In the genomic region with DNA sequence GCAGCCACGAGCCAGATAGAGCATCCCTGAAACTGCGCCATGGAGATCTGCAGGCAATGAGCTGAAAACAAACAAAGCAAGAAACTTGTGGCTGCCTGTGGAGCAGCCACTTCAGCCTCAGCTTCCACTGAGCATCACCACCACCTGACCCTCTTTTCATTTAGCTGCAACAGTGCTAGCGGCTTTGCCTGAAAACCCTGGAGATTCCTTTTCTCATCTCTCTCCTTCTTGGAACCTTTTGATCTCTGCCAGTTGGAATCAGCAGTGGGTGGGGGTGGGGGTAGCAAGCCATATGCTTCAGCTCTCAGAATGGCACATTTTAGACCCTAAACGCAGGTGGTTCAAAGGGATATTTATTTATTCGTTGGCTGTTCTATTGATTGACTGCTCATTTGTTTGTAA, we compare ENCODE assay signal across 12 mouse cellular contexts.
A peak's percentile ranks its signal among the peaks of the same experiment; 100 is the strongest.
DNase-seq lines count a peak whose midpoint lies in the region; ATAC-seq and TF ChIP-seq lines count a peak whose summit lies in the region.
"Had no signal": no experiment of that assay in that cellular context is flagged by ENCODE, and none has a peak within 500 bp of the region (broad histone marks: within the 10 kb centered on the region; RNA-seq: fewer than 3 reads in every experiment).

No protein-coding gene starts in this region.

- H3K27ac ChIP-seq in forebrain, embryonic 14.5 days (ENCODE audit: low read depth, low read length) = peak overlapping the region; percentile 40; the same call in 1 of the 2 replicates
- H3K27ac ChIP-seq in midbrain, embryonic 14.5 days (replicated peaks; ENCODE audit: low read depth, low read length) = peak overlapping the region; percentile 41; the same call in 1 of the 2 replicates
- H3K27ac ChIP-seq: heart, embryonic 13.5 days; liver, embryonic 13.5 days had no signal

- DNase-seq in frontal cortex, postnatal 36 days (ENCODE audit: low spot score in 2 of 2) = no peak
- DNase-seq in brain, embryonic 14.5 days (ENCODE audit: low read depth) = peak; percentile 78
- DNase-seq in forebrain, embryonic 14.5 days (ENCODE audit: low spot score) = peak; percentile 56
- peak; percentile 53 for DNase-seq in midbrain, embryonic 14.5 days
- no peak for DNase-seq in thymus, postnatal 36 days
- DNase-seq in Muller cell, postnatal 12 days (ENCODE audit: inconsistent ontology term) = no peak
- DNase-seq: gastrocnemius, postnatal 25 days; kidney, adult 9 months; liver, embryonic 13.5 days; thymus, postnatal 4 days had no signal

- no peaks in the 10 kb centered on the region for H3K9me3 ChIP-seq in forebrain, embryonic 14.5 days (replicated peaks; ENCODE audit: control insufficient read depth, low read length)
- no peaks in the 10 kb centered on the region for H3K9me3 ChIP-seq in midbrain, embryonic 14.5 days (ENCODE audit: control insufficient read depth, low read length)
- H3K9me3 ChIP-seq: heart, embryonic 13.5 days; liver, embryonic 13.5 days had no signal

- H3K36me3 ChIP-seq in forebrain, embryonic 14.5 days (ENCODE audit: control insufficient read depth, insufficient read depth, low read length) = no peaks in the 10 kb centered on the region
- no peaks in the 10 kb centered on the region for H3K36me3 ChIP-seq in midbrain, embryonic 14.5 days (ENCODE audit: control insufficient read depth, insufficient read depth, low read length)
- H3K36me3 ChIP-seq: heart, embryonic 13.5 days; liver, embryonic 13.5 days had no signal

- no peaks in the 10 kb centered on the region for H3K27me3 ChIP-seq in forebrain, embryonic 14.5 days (replicated peaks; ENCODE audit: control insufficient read depth, insufficient read depth, low read length)
- no peaks in the 10 kb centered on the region for H3K27me3 ChIP-seq in midbrain, embryonic 14.5 days (ENCODE audit: control insufficient read depth, insufficient read depth, low read length)
- H3K27me3 ChIP-seq: heart, embryonic 13.5 days; liver, embryonic 13.5 days had no signal

- TF ChIP-seq POLR2A in brain, embryonic 14.5 days (IDR thresholded peaks at IDR 0.05; ENCODE audit: borderline replicate concordance, extremely low read depth, insufficient read depth, insufficient read length, poor library complexity, severe bottlenecking) = no peak

- no peak for TF ChIP-seq CTCF in brain, embryonic 14.5 days (IDR thresholded peaks at IDR 0.05; ENCODE audit: borderline replicate concordance, extremely low read depth, insufficient read depth, insufficient read length)

- H3K9ac ChIP-seq in forebrain, embryonic 14.5 days (ENCODE audit: low read length) = no peak overlapping the region
- H3K9ac ChIP-seq in midbrain, embryonic 14.5 days (replicated peaks; ENCODE audit: low read length) = no peak overlapping the region
- H3K9ac ChIP-seq: heart, embryonic 13.5 days; liver, embryonic 13.5 days had no signal

- 15% methylated on average over 5 of the region's 5 CpGs for WGBS in forebrain, embryonic 14.5 days
- 18% methylated on average over 5 of the region's 5 CpGs for WGBS in midbrain, embryonic 14.5 days

- peak; percentile 17; the same call in 1 of the 2 replicates for ATAC-seq in frontal cortex, adult (ENCODE audit: low TSS enrichment)
- peak; percentile 62; the same call in 1 of the 2 replicates for ATAC-seq in forebrain, embryonic 14.5 days
- no peak for ATAC-seq in midbrain, embryonic 14.5 days (ENCODE audit: low FRiP score, low TSS enrichment)

- H3K4me3 ChIP-seq in forebrain, embryonic 14.5 days (ENCODE audit: low read depth, low read length) = no peak overlapping the region
- H3K4me3 ChIP-seq in midbrain, embryonic 14.5 days (replicated peaks; ENCODE audit: low read depth, low read length) = no peak overlapping the region
- H3K4me3 ChIP-seq: heart, embryonic 13.5 days; liver, embryonic 13.5 days had no signal

- H3K4me1 ChIP-seq in forebrain, embryonic 14.5 days (ENCODE audit: control insufficient read depth, insufficient read depth, low read length) = peaks cover 7% of the 10 kb centered on the region
- H3K4me1 ChIP-seq in midbrain, embryonic 14.5 days (ENCODE audit: control insufficient read depth, insufficient read depth, low read length) = peaks cover 10% of the 10 kb centered on the region
- H3K4me1 ChIP-seq: heart, embryonic 13.5 days; liver, embryonic 13.5 days had no signal

- H3K4me2 ChIP-seq in forebrain, embryonic 14.5 days (ENCODE audit: low read length) = no peak overlapping the region
- H3K4me2 ChIP-seq in midbrain, embryonic 14.5 days (ENCODE audit: low read length) = no peak overlapping the region
- H3K4me2 ChIP-seq: heart, embryonic 13.5 days; liver, embryonic 13.5 days had no signal

Comparison
In these comparisons a context has a peak if more than half of its experiments do, and no peak if none do; other contexts are left out.
1. DNase-seq: peak in brain, embryonic 14.5 days (single experiment), forebrain, embryonic 14.5 days (single experiment) and midbrain, embryonic 14.5 days (single experiment); none in frontal cortex, postnatal 36 days (0 of 2), thymus, postnatal 36 days (0 of 2) and Muller cell, postnatal 12 days (single experiment).